Comparison of ENCODE assay signal across 9 mouse cellular contexts in the genomic region with DNA sequence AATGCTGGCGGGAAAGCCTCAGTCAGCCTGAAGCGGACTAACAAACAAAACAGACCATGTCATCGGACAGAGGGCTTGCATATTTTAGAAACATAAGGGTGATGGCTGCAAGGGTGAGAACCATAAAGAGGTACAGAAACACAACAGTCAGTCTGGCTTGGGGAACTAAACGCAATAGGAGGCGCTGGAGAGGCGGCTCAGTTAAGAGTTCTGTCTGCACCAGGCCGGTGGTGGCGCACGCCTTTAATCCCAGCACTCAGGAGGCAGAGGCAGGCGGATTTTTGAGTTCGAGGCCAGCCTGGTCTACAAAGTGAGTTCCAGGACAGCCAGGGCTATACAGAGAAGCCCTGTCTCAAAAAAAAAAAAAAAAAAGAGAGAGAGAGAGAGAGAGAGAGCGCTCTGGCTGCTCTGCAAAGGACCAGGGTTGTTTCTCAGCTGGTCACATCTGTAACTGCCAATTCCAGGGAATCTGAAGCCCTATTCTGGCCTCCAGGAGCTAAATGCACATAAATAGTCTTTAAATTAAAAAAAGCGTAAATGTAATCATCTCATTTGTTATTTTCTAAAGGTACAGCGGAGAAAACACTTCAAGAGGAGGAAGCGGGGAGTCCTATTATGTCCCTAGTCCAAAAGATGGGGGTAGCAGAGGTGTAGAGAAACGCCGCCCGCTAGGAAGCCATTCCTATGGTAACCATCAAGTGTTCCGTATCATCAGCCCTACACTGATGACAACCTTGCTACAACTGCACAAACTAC. TPM values are rescaled to one million over a fixed set of nuclear protein-coding genes. Genes with fewer than 3 reads are reported as not detected.
A peak's percentile ranks its signal among the peaks of the same experiment; 100 is the strongest.
DNase-seq lines count a peak whose midpoint lies in the region; ATAC-seq and TF ChIP-seq lines count a peak whose summit lies in the region.
"Had no signal": no experiment of that assay in that cellular context is flagged by ENCODE, and none has a peak within 500 bp of the region (broad histone marks: within the 10 kb centered on the region; RNA-seq: fewer than 3 reads in every experiment).

No protein-coding gene starts in this region.

- ATAC-seq in erythroblast, adult 5-6 weeks (replicated peaks; ENCODE audit: low FRiP score, poor library complexity, severe bottlenecking) = no peak
- no peak for ATAC-seq in limb, embryonic 13.5 days (ENCODE audit: low FRiP score, low read depth)

- H3K4me2 ChIP-seq in limb, embryonic 13.5 days (replicated peaks) = peak overlapping the region; percentile 81

- H3K27ac ChIP-seq in forebrain, embryonic 10.5 days = 0 out of 2 replicates have a peak overlapping the region, but pooled peaks have one; percentile 88
- peak overlapping the region; percentile 48; the same call in 1 of the 2 replicates for H3K27ac ChIP-seq in limb, embryonic 13.5 days
- no peak overlapping the region for H3K27ac ChIP-seq in olfactory bulb, adult 2 months (ENCODE audit: insufficient read depth, low read depth, low read length)

- intact Hi-C loops in gastrocnemius, postnatal 14 days (cut with DNase I; ENCODE audit: low total_unique reads) = loop anchor here (5.0 kb wide), 1 partner anchor 136 kb away; the partner anchor contains the start of gene Fam178b

- peak overlapping the region; percentile 81 for H3K9ac ChIP-seq in limb, embryonic 13.5 days

- peaks cover 19% of the 10 kb centered on the region for H3K36me3 ChIP-seq in erythroblast, embryonic 14.5 days (ENCODE audit: control insufficient read depth)
- H3K36me3 ChIP-seq in forebrain, embryonic 10.5 days (replicated peaks) = peaks cover 47% of the 10 kb centered on the region
- peaks cover 52% of the 10 kb centered on the region for H3K36me3 ChIP-seq in limb, embryonic 13.5 days

- no peak for TF ChIP-seq CTCF in olfactory bulb, adult 2 months (IDR thresholded peaks at IDR 0.05; ENCODE audit: insufficient read depth, low read depth, low read length)

- 75% methylated on average over 19 of the region's 19 CpGs for WGBS in forebrain, embryonic 10.5 days
- WGBS in limb, embryonic 13.5 days = 70% methylated on average over 19 of the region's 19 CpGs
- WGBS in olfactory bulb, adult 2 months = 77% methylated on average over 19 of the region's 19 CpGs

- H3K27me3 ChIP-seq in erythroblast, embryonic 14.5 days (ENCODE audit: control insufficient read depth) = no peaks in the 10 kb centered on the region
- no peaks in the 10 kb centered on the region for H3K27me3 ChIP-seq in forebrain, embryonic 10.5 days (ENCODE audit: poor library complexity, severe bottlenecking)
- H3K27me3 ChIP-seq in limb, embryonic 13.5 days = no peaks in the 10 kb centered on the region

- peak overlapping the region; percentile 74 for H3K4me3 ChIP-seq in erythroblast, embryonic 14.5 days (replicated peaks)
- peak overlapping the region; percentile 76 for H3K4me3 ChIP-seq in forebrain, embryonic 10.5 days
- peak overlapping the region; percentile 68 for H3K4me3 ChIP-seq in limb, embryonic 13.5 days
- H3K4me3 ChIP-seq in olfactory bulb, adult 2 months (ENCODE audit: insufficient read depth, low read depth, low read length) = peak overlapping the region; percentile 83

- TF ChIP-seq POLR2A in olfactory bulb, adult 2 months (IDR thresholded peaks at IDR 0.05; ENCODE audit: insufficient read depth, low read depth, low read length) = no peak

- DNase-seq in CD4-positive helper T cell, adult 2 months (ENCODE audit: low read depth, low spot score) = peak; percentile 38
- no peak for DNase-seq in forebrain, embryonic 10.5 days (ENCODE audit: extremely low spot score, low spot score)
- no peak for DNase-seq in frontal cortex, postnatal 14 days (ENCODE audit: low spot score in 2 of 2)
- no peak for DNase-seq in gastrocnemius, postnatal 14 days

- H3K4me1 ChIP-seq in erythroblast, embryonic 14.5 days (ENCODE audit: control insufficient read depth) = peaks cover 21% of the 10 kb centered on the region
- H3K4me1 ChIP-seq in forebrain, embryonic 10.5 days = peaks cover 46% of the 10 kb centered on the region
- H3K4me1 ChIP-seq in limb, embryonic 13.5 days = peaks cover 53% of the 10 kb centered on the region
- peaks cover 8% of the 10 kb centered on the region for H3K4me1 ChIP-seq in olfactory bulb, adult 2 months (ENCODE audit: control insufficient read depth, insufficient read depth, low read length)

- H3K9me3 ChIP-seq in erythroblast, embryonic 14.5 days (ENCODE audit: control insufficient read depth, low read length) = no peaks in the 10 kb centered on the region
- no peaks in the 10 kb centered on the region for H3K9me3 ChIP-seq in forebrain, embryonic 10.5 days
- H3K9me3 ChIP-seq in limb, embryonic 13.5 days = no peaks in the 10 kb centered on the region

RNA-seq across cellular contexts. Expression of gene Ankrd39, which starts 1.2 kb away (rescaled TPM):
- 0.31 and 0.45 TPM in 2 replicates for polyA plus RNA-seq in erythroblast, embryonic 14.5 days (2012)
- 0.42 TPM in 1 of 2 replicates, not detected in the other for total RNA-seq in erythroblast, adult 5-6 weeks (2015; ENCODE audit: low replicate concordance)
- total RNA-seq in erythroblast, adult 5-6 weeks (2017; ENCODE audit: low replicate concordance) = 0.56 and 1.2 TPM in 2 replicates
- 17.9 and 22.2 TPM in 2 replicates for polyA plus RNA-seq in forebrain, embryonic 10.5 days (2016; fragmentation: Nextera tagmentation; extraction: Ambion mirVana)
- 27.7 and 28.0 TPM in 2 replicates for polyA plus RNA-seq in limb, embryonic 13.5 days (2015; fragmentation: Nextera tagmentation; extraction: Ambion mirVana)
- not detected in 2 replicates for polyA plus RNA-seq in olfactory bulb, adult 2 months (2012; ENCODE audit: insufficient read depth, insufficient read length, low replicate concordance, missing spikeins)
- 1 to 10 TPM; 5.7 to 9.6 TPM for total RNA-seq in gastrocnemius, postnatal 14 days (2021)

RNA-seq across cellular contexts. Expression of gene Gm42417, which starts 6.8 kb away (rescaled TPM):
- not detected in 2 replicates for polyA plus RNA-seq in erythroblast, embryonic 14.5 days (2012)
- total RNA-seq in erythroblast, adult 5-6 weeks (2015; ENCODE audit: low replicate concordance) = not detected in 2 replicates
- total RNA-seq in erythroblast, adult 5-6 weeks (2017; ENCODE audit: low replicate concordance) = not detected in 2 replicates
- not detected in 2 replicates for polyA plus RNA-seq in forebrain, embryonic 10.5 days (2016; fragmentation: Nextera tagmentation; extraction: Ambion mirVana)
- 0.33 and 0.92 TPM in 2 replicates for polyA plus RNA-seq in limb, embryonic 13.5 days (2015; fragmentation: Nextera tagmentation; extraction: Ambion mirVana)
- not detected in 2 replicates for polyA plus RNA-seq in olfactory bulb, adult 2 months (2012; ENCODE audit: insufficient read depth, insufficient read length, low replicate concordance, missing spikeins)
- 100 to 1,000 TPM; 440 to 562 TPM for total RNA-seq in gastrocnemius, postnatal 14 days (2021)
- total RNA-seq: left cerebral cortex, postnatal 25 days had no signal

RNA-seq across cellular contexts. Expression of gene Ankrd23, which starts 9.3 kb away (rescaled TPM):
- polyA plus RNA-seq in erythroblast, embryonic 14.5 days (2012) = 0.11 TPM in 2 replicates
- total RNA-seq in erythroblast, adult 5-6 weeks (2015; ENCODE audit: low replicate concordance) = 3.3 TPM in 1 of 2 replicates, not detected in the other
- total RNA-seq in erythroblast, adult 5-6 weeks (2017; ENCODE audit: low replicate concordance) = 1.0 and 1.4 TPM in 2 replicates
- 15.3 and 16.5 TPM in 2 replicates for polyA plus RNA-seq in forebrain, embryonic 10.5 days (2016; fragmentation: Nextera tagmentation; extraction: Ambion mirVana)
- 20.1 and 20.8 TPM in 2 replicates for polyA plus RNA-seq in limb, embryonic 13.5 days (2015; fragmentation: Nextera tagmentation; extraction: Ambion mirVana)
- polyA plus RNA-seq in olfactory bulb, adult 2 months (2012; ENCODE audit: insufficient read depth, insufficient read length, low replicate concordance, missing spikeins) = not detected in 2 replicates
- 1,000 to 10,000 TPM; 1,005 to 1,120 TPM for total RNA-seq in gastrocnemius, postnatal 14 days (2021)

RNA-seq across cellular contexts. Expression of gene Sema4c, which starts 12.1 kb away (rescaled TPM):
- 0.01 and 0.02 TPM in 2 replicates for polyA plus RNA-seq in erythroblast, embryonic 14.5 days (2012)
- not detected in 2 replicates for total RNA-seq in erythroblast, adult 5-6 weeks (2015; ENCODE audit: low replicate concordance)
- 0.56 and 0.60 TPM in 2 replicates for total RNA-seq in erythroblast, adult 5-6 weeks (2017; ENCODE audit: low replicate concordance)
- 20.1 and 21.7 TPM in 2 replicates for polyA plus RNA-seq in forebrain, embryonic 10.5 days (2016; fragmentation: Nextera tagmentation; extraction: Ambion mirVana)
- 21.8 and 22.7 TPM in 2 replicates for polyA plus RNA-seq in limb, embryonic 13.5 days (2015; fragmentation: Nextera tagmentation; extraction: Ambion mirVana)
- not detected in 2 replicates for polyA plus RNA-seq in olfactory bulb, adult 2 months (2012; ENCODE audit: insufficient read depth, insufficient read length, low replicate concordance, missing spikeins)
- total RNA-seq in gastrocnemius, postnatal 14 days (2021) = 10 to 100 TPM; 12.1 to 13.1 TPM

RNA-seq across cellular contexts. Expression of gene Cnnm3, which starts 34.4 kb away (rescaled TPM):
- 0.87 and 1.0 TPM in 2 replicates for polyA plus RNA-seq in erythroblast, embryonic 14.5 days (2012)
- total RNA-seq in erythroblast, adult 5-6 weeks (2015; ENCODE audit: low replicate concordance) = 7.9 and 8.8 TPM in 2 replicates
- 5.7 and 7.4 TPM in 2 replicates for total RNA-seq in erythroblast, adult 5-6 weeks (2017; ENCODE audit: low replicate concordance)
- polyA plus RNA-seq in forebrain, embryonic 10.5 days (2016; fragmentation: Nextera tagmentation; extraction: Ambion mirVana) = 2.9 and 3.0 TPM in 2 replicates
- polyA plus RNA-seq in limb, embryonic 13.5 days (2015; fragmentation: Nextera tagmentation; extraction: Ambion mirVana) = 3.7 and 4.4 TPM in 2 replicates
- polyA plus RNA-seq in olfactory bulb, adult 2 months (2012; ENCODE audit: insufficient read depth, insufficient read length, low replicate concordance, missing spikeins) = not detected in 2 replicates
- 10 to 100 TPM in 1 of 2 experiments, 1 to 10 TPM in 1; 9.3 to 13.3 TPM for total RNA-seq in gastrocnemius, postnatal 14 days (2021)

Comparison
In these comparisons a context has a peak if more than half of its experiments do, and no peak if none do; other contexts are left out.
1. RNA of gene Ankrd39, which starts 1.2 kb away (polyA plus RNA-seq): 27.7 to 28.0 TPM in limb, embryonic 13.5 days and 17.9 to 22.2 TPM in forebrain, embryonic 10.5 days; 0.31 to 0.45 TPM in erythroblast, embryonic 14.5 days and not detected in olfactory bulb, adult 2 months; every median in the first group is over 10 times any median in the second.
2. RNA of gene Ankrd23, which starts 9.3 kb away (polyA plus RNA-seq): 20.1 to 20.8 TPM in limb, embryonic 13.5 days and 15.3 to 16.5 TPM in forebrain, embryonic 10.5 days; 0.11 TPM in erythroblast, embryonic 14.5 days and not detected in olfactory bulb, adult 2 months; every median in the first group is over 10 times any median in the second.
3. Peak in every context shown above with its lines, with median percentiles within 50 percentile points of each other: H3K4me3 ChIP-seq.